9 mouse cellular contexts compared by ENCODE assay signal in the genomic region with DNA sequence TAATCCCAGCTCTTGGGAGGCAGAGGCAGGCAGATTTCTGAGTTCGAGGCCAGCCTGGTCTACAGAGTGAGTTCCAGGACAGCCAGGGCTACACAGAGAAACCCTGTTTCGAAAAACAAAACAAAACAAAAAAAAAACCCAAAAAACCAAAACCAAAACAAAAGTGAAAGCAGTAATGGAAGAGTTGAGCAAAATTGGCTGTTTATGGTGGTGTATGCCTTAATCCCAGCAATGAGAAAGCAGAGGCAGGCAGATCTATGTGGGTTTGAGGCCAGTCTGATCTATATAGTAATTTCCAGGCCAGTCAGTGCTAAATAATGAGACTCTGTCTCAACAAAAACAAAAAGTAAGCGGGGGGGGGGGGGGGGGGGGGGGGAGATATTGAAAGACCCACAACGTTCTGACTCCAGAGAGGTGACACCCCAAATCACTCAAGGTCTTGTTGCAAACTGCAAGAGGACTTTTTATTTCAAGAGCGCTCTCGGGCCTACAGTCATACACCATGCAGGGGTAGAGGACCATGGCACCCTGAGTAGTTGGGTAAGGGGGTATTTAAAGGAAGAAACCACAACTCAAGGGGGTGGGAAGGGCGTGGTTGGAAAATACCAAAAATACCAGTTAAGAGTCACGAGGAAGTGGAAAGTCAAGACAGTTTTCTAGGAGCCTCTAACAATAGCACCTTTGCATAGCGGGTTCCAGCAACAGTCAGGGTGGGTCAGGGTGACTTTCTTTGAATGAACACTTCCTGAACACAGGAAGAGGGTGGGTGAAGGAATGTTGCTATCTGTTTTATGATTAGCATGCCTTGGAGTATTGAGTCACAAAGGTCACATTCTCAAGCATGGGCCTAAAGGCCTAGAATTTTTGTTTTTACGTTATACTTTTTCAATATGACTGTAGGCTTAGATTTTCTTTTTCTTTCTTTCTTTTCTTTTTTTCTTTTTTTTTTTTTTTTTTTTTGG. TPM values are rescaled to one million over a fixed set of nuclear protein-coding genes. Genes with fewer than 3 reads are reported as not detected.
DNase-seq lines count a peak whose midpoint lies in the region; ATAC-seq and TF ChIP-seq lines count a peak whose summit lies in the region.
"Not testable (repeated sequence)": the region's sequence is repeated elsewhere in the genome, so short reads cannot be mapped to it uniquely, and the experiment has no call there.
"Had no signal": no experiment of that assay in that cellular context is flagged by ENCODE, and none has a peak within 500 bp of the region (broad histone marks: within the 10 kb centered on the region; RNA-seq: fewer than 3 reads in every experiment).

No protein-coding gene starts in this region.

- peak; percentile 30 for ATAC-seq in activated CD4-positive, CD25-positive, alpha-beta regulatory T cell, adult 4 months

- not testable (repeated sequence) for H3K4me3 ChIP-seq in ES-Bruce4 (ENCODE audit: low read depth, low read length); kidney, adult 2 months (ENCODE audit: insufficient read depth, low read depth, low read length)

- H3K27ac ChIP-seq in ES-Bruce4 (ENCODE audit: insufficient read depth, low read length), result peak overlapping the region; percentile 55
- not testable (repeated sequence) for H3K27ac ChIP-seq in kidney, adult 2 months (ENCODE audit: insufficient read depth, low read depth, low read length)

- WGBS in kidney, adult 2 months, result 77% methylated on average over 9 of the region's 10 CpGs

- not testable (repeated sequence) for H3K9ac ChIP-seq in ES-Bruce4 (ENCODE audit: low read depth, poor library complexity, severe bottlenecking)

- not testable (repeated sequence) for H3K36me3 ChIP-seq in ES-Bruce4 (ENCODE audit: control insufficient read depth, insufficient read depth, low read length, poor library complexity, severe bottlenecking); kidney, adult 2 months (ENCODE audit: control insufficient read depth, insufficient read depth, low read length)

- H3K27me3 ChIP-seq in ES-Bruce4 (ENCODE audit: control insufficient read depth, insufficient read depth, low read length, poor library complexity, severe bottlenecking); kidney, adult 2 months (replicated peaks; ENCODE audit: control insufficient read depth, insufficient read depth, low read length): not testable (repeated sequence)

- peak; percentile 42 for DNase-seq in CD4-positive, CD25-positive, alpha-beta regulatory T cell, adult 2 months (ENCODE audit: low read depth, low spot score)
- peak; percentile 90 for DNase-seq in R1 (ENCODE audit: low read depth, low spot score)
- peak; percentile 93 for DNase-seq in heart, adult 11 months
- peak; percentile 78 for DNase-seq in induced T-regulatory cell, adult 2 months (ENCODE audit: low read depth)
- DNase-seq in kidney, adult 2 months, result peak; percentile 27
- peak; percentile 54 for DNase-seq in naive thymus-derived CD4-positive, alpha-beta T cell, adult 2 months (ENCODE audit: low read depth)

- TF ChIP-seq EP300 in ES-Bruce4 (IDR thresholded peaks at IDR 0.05; ENCODE audit: insufficient read depth, low read depth, low read length), result not testable (repeated sequence)

- not testable (repeated sequence) for TF ChIP-seq POLR2A in ES-Bruce4 (IDR thresholded peaks at IDR 0.05; ENCODE audit: insufficient read depth, low read length); kidney, adult 2 months (IDR thresholded peaks at IDR 0.05; ENCODE audit: low read depth, low read length)

- H3K9me3 ChIP-seq in ES-Bruce4 (replicated peaks; ENCODE audit: control insufficient read depth, insufficient read depth, low read length, poor library complexity, severe bottlenecking), result peaks cover 15% of the 10 kb centered on the region

- H3K4me1 ChIP-seq in ES-Bruce4 (ENCODE audit: control insufficient read depth, insufficient read depth, low read length); kidney, adult 2 months (ENCODE audit: control insufficient read depth, insufficient read depth, low read length): not testable (repeated sequence)

- TF ChIP-seq CTCF in ES-Bruce4 (IDR thresholded peaks at IDR 0.05; ENCODE audit: low read depth, low read length); kidney, adult 2 months (conservative IDR thresholded peaks at IDR 0.05; ENCODE audit: insufficient read depth, insufficient read length, low read depth, low read length): not testable (repeated sequence)

RNA-seq across cellular contexts. Expression of a gene that starts 21.3 kb away (rescaled TPM):
- polyA plus RNA-seq in ES-Bruce4 (2011; ENCODE audit: insufficient read depth, insufficient read length, low read depth, missing spikeins), result 107 and 113 TPM in 2 replicates
- polyA plus RNA-seq in activated CD4-positive, CD25-positive, alpha-beta regulatory T cell, adult 4 months (2017; shearing (Covaris generic)), result 10 to 100 TPM; 31.1 to 32.1 TPM
- 3.1 and 3.4 TPM in 2 replicates for polyA plus RNA-seq in kidney, adult 2 months (2012; rRNA removed)

RNA-seq across cellular contexts. Expression of a gene that starts 42.6 kb away (rescaled TPM):
- polyA plus RNA-seq in ES-Bruce4 (2011; ENCODE audit: insufficient read depth, insufficient read length, low read depth, missing spikeins), result 26.2 and 33.9 TPM in 2 replicates
- 10 to 100 TPM; 15.4 to 18.3 TPM for polyA plus RNA-seq in activated CD4-positive, CD25-positive, alpha-beta regulatory T cell, adult 4 months (2017; shearing (Covaris generic))
- 5.6 and 6.5 TPM in 2 replicates for polyA plus RNA-seq in kidney, adult 2 months (2012; rRNA removed)

RNA-seq across cellular contexts. Expression of a gene that starts 47.8 kb away (rescaled TPM):
- polyA plus RNA-seq in ES-Bruce4 (2011; ENCODE audit: insufficient read depth, insufficient read length, low read depth, missing spikeins), result 2.5 and 3.0 TPM in 2 replicates
- 1 to 10 TPM; 1.2 TPM for polyA plus RNA-seq in activated CD4-positive, CD25-positive, alpha-beta regulatory T cell, adult 4 months (2017; shearing (Covaris generic))
- polyA plus RNA-seq in kidney, adult 2 months (2012; rRNA removed), result 0.31 and 0.61 TPM in 2 replicates
- polyA plus RNA-seq: forebrain, embryonic 15.5 days had no signal

Comparison
In these comparisons a context has a peak if more than half of its experiments do, and no peak if none do; other contexts are left out.
1. DNase-seq: peak in every context shown above with its lines; median percentile 93 in heart, adult 11 months; 90 in R1; 78 in induced T-regulatory cell, adult 2 months; 54 in naive thymus-derived CD4-positive, alpha-beta T cell, adult 2 months; 42 in CD4-positive, CD25-positive, alpha-beta regulatory T cell, adult 2 months; 27 in kidney, adult 2 months.